ENCODE assay signal across 11 mouse cellular contexts in the genomic region with DNA sequence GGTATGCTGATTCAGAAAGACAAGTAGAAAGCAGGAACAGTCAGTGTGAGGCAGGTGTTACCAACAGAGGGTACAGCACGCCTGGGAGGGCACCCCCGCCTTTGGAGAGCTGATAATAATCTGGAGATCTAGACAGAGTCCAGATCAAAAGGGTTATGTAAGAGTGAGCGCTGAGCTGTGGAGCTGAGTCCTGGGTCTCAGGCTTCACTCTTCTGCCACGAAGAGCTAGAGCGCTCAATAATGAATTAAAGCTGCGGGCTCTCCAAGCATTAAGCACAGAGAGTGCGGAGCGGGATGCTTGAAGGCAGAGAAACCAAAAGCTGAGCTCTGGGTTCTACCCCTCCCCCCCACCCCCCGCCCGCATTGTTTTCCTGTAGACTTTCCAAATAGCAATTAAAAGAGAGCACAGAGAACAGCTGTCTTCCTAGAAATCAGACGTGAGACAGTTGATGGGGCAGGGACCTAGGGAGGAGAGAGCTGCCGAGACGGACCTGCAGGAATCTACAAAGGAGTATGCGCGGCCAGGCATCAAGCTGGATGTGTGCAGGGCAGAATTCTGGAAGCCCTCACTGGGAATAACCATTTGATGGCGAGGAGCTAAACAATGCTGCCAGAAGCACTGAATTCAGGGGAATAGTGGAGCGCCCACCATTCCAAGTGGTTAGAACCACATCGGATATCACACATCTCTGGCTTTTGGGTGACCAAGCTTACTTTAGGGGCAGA. TPM values are rescaled to one million over a fixed set of nuclear protein-coding genes. Genes with fewer than 3 reads are reported as not detected.
DNase-seq lines count a peak whose midpoint lies in the region; ATAC-seq lines count a peak whose summit lies in the region.
"Had no signal": no experiment of that assay in that cellular context is flagged by ENCODE, and none has a peak within 500 bp of the region (broad histone marks: within the 10 kb centered on the region; RNA-seq: fewer than 3 reads in every experiment).

No protein-coding gene starts in this region.

- H3K4me1 ChIP-seq in embryonic facial prominence, embryonic 12.5 days = peaks cover 11% of the 10 kb centered on the region
- peaks cover 13% of the 10 kb centered on the region for H3K4me1 ChIP-seq in hindbrain, embryonic 15.5 days (replicated peaks)

- 39% methylated on average over 18 of the region's 18 CpGs for WGBS in embryonic facial prominence, embryonic 12.5 days
- WGBS in hindbrain, embryonic 15.5 days = 40% methylated on average over 18 of the region's 18 CpGs

- no peak overlapping the region for H3K9ac ChIP-seq in embryonic facial prominence, embryonic 12.5 days
- H3K9ac ChIP-seq in hindbrain, embryonic 15.5 days = no peak overlapping the region

- 0 out of 2 replicates have a peak, but pooled peaks have one; percentile 36 for ATAC-seq in embryonic facial prominence, embryonic 12.5 days (ENCODE audit: insufficient number of reproducible peaks, insufficient read depth, low FRiP score, low TSS enrichment)
- ATAC-seq in hindbrain, embryonic 15.5 days (ENCODE audit: low FRiP score, low read depth) = no peak
- no peak for ATAC-seq in megakaryocyte-erythroid progenitor cell, adult 5-6 weeks (replicated peaks; ENCODE audit: low FRiP score, low TSS enrichment, poor library complexity, severe bottlenecking)
- ATAC-seq: activated CD4-positive, CD25-positive, alpha-beta regulatory T cell, adult 4 months had no signal

- H3K36me3 ChIP-seq in embryonic facial prominence, embryonic 12.5 days = peaks cover 29% of the 10 kb centered on the region
- peaks cover 25% of the 10 kb centered on the region for H3K36me3 ChIP-seq in hindbrain, embryonic 15.5 days

- H3K27me3 ChIP-seq in embryonic facial prominence, embryonic 12.5 days = no peaks in the 10 kb centered on the region
- no peaks in the 10 kb centered on the region for H3K27me3 ChIP-seq in hindbrain, embryonic 15.5 days
- H3K27me3 ChIP-seq: CH12.LX had no signal

- H3K9me3 ChIP-seq in embryonic facial prominence, embryonic 12.5 days = no peaks in the 10 kb centered on the region
- no peaks in the 10 kb centered on the region for H3K9me3 ChIP-seq in hindbrain, embryonic 15.5 days

- no peak overlapping the region for H3K27ac ChIP-seq in embryonic facial prominence, embryonic 12.5 days
- H3K27ac ChIP-seq in hindbrain, embryonic 15.5 days (replicated peaks) = no peak overlapping the region

- peak; percentile 44 for DNase-seq in layer of hippocampus, adult 11-12 months (ENCODE audit: low spot score)
- no peak for DNase-seq in layer of hippocampus, adult 8-10 months (ENCODE audit: low spot score in 2 of 2)
- peak; percentile 37 to 64 for DNase-seq in kidney, postnatal 36 days
- no peak for DNase-seq in ovary, postnatal 14 days (ENCODE audit: low spot score)
- DNase-seq in left cerebral cortex, adult 11 months (ENCODE audit: low spot score) = no peak
- DNase-seq: lung, adult 2 months had no signal

- no peak overlapping the region for H3K4me3 ChIP-seq in embryonic facial prominence, embryonic 12.5 days
- H3K4me3 ChIP-seq in hindbrain, embryonic 15.5 days = no peak overlapping the region

- H3K4me2 ChIP-seq in embryonic facial prominence, embryonic 12.5 days (replicated peaks) = no peak overlapping the region
- peak overlapping the region; percentile 15; the same call in 1 of the 2 replicates for H3K4me2 ChIP-seq in hindbrain, embryonic 15.5 days

RNA-seq across cellular contexts. Expression of gene Mmd, which starts 20.3 kb away (rescaled TPM):
- 100 to 1,000 TPM; 293 to 382 (median 331) TPM for total RNA-seq in layer of hippocampus, adult 8-10 months (2022)
- 44.5 TPM in 2 replicates for polyA plus RNA-seq in embryonic facial prominence, embryonic 12.5 days (2016; fragmentation: Nextera tagmentation; extraction: Ambion mirVana)
- 110 and 124 TPM in 2 replicates for polyA plus RNA-seq in hindbrain, embryonic 15.5 days (2015; fragmentation: Nextera tagmentation; extraction: Ambion mirVana)
- total RNA-seq in megakaryocyte-erythroid progenitor cell, adult 5-6 weeks (2014; fragmentation: Nextera tagmentation) = 12.5 and 21.9 TPM in 2 replicates
- 14.6 and 19.7 TPM in 2 replicates for total RNA-seq in megakaryocyte-erythroid progenitor cell, adult 5-6 weeks (2017)

Comparison
In these comparisons a context has a peak if more than half of its experiments do, and no peak if none do; other contexts are left out.
1. DNase-seq: peak in layer of hippocampus, adult 11-12 months (single experiment) and kidney, postnatal 36 days (2 of 2); none in layer of hippocampus, adult 8-10 months (0 of 2), ovary, postnatal 14 days (single experiment) and left cerebral cortex, adult 11 months (single experiment).
2. RNA of gene Mmd, which starts 20.3 kb away (total RNA-seq): 293 to 382 TPM in layer of hippocampus, adult 8-10 months; 12.5 to 21.9 TPM in megakaryocyte-erythroid progenitor cell, adult 5-6 weeks; every median in the first group is over 10 times any median in the second.